Mouse (Mus musculus): ENCODE measurements around the gene Olfr1238.

Gene Olfr1238

DNA sequence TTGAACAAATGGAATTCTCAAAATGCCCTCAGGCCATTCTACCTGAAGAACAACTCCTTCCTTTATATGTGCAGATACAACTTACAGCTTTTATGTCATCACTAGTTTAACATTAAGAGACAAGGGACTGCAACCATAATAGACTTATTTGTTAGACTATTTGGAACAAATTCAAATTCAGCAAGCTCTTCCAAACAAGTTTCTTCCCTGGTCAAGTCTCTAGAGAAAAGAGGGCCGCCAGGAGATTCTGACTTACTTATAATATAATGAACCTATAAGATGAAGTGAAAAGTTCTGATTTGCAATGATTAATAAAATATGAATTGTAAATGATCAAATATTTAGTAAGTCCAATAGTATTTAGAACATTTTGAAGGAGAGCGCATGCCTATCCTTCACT, at the start of gene Olfr1238:
TSS of gene Olfr1238 (minus strand) at position 101 of the 400 bp plus-strand sequence.
- no peak for DNase-seq

GRCm38 (mm10) chr2:89442900-89443299, 33.4 kb upstream of the Olfr1238 start, which contains the start of gene Olfr1240:
TSS of gene Olfr1240 (minus strand) at chr2:89443000.
- DNase-seq: no peak

- no peak for DNase-seq
Observed at GRCm38 (mm10) chr2:89420307-89420706, 10.8 kb upstream of the Olfr1238 start, which contains the start of gene Olfr1239. TSS of gene Olfr1239 (minus strand) at chr2:89420407.

DNA sequence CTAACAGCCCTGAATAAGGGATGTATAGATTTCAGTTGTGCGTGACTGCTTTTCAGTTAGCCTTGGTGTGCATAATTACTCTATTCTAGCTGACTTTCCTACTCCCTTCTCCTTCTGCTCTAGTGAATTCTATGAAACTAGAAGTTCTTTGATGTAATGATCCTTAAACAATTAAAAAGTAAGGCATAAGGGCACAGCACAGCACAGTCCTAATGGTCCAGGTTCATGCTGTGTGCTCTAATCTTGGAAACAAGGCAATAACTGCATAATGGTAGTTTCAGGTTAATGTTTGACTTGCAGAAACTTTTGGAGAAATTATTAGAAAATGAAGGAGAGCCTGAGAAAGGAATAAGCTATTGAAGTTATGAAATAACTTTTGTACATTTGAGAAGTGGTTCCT, 5.1 kb upstream of the Olfr1238 start:
- DNase-seq: no peak

- DNase-seq: no peak
Observed at GRCm38 (mm10) chr2:89400882-89401281, 8.6 kb downstream of the Olfr1238 start.

- DNase-seq: no peak
Observed at GRCm38 (mm10) chr2:89364765-89365164, 44.7 kb downstream of the Olfr1238 start, which contains the start of gene Olfr1234. TSS of gene Olfr1234 (minus strand) at chr2:89364865.
